Mouse (Mus musculus) MEL (cell line): ENCODE results near the gene Ogfr.

ENCODE experiments used
- CTCF ChIP-seq, 3 experiments: IDR thresholded peaks in 2 of 3; conservative IDR thresholded peaks in 1 of 3; 2 replicates each; pipeline ENCODE4 v1.5.1; 2011 to 2012; ENCODE audit warnings: low read length in 3 of 3, low read depth in 2 of 3, mild to moderate bottlenecking in 2 of 3, improper control_type of control experiment in 1 of 3, inconsistent platforms in 1 of 3, mixed read lengths in 1 of 3, moderate library complexity in 1 of 3; ENCODE audit not compliant: control insufficient read depth in 1 of 3, insufficient read depth in 1 of 3, poor library complexity in 1 of 3, severe bottlenecking in 1 of 3
- GATA1 ChIP-seq: IDR thresholded peaks from 2 replicates; pipeline ENCODE4 v1.6.1; 2011; ENCODE audit warnings: low read depth, low read length, improper control_type of control experiment
- MYB ChIP-seq: IDR thresholded peaks from 2 replicates; pipeline ENCODE4 v1.6.1; 2011; ENCODE audit warnings: mild to moderate bottlenecking, low read depth, low read length, improper control_type of control experiment
- NELFE ChIP-seq: IDR thresholded peaks from 2 replicates; pipeline ENCODE4 v1.6.1; 2011; ENCODE audit warnings: low read depth, low read length, improper control_type of control experiment
- RAD21 ChIP-seq: IDR thresholded peaks from 2 replicates; pipeline ENCODE4 v1.6.1; 2011; ENCODE audit warnings: mild to moderate bottlenecking, low read depth, low read length, improper control_type of control experiment
- ZKSCAN1 ChIP-seq: IDR thresholded peaks from 2 replicates; pipeline ENCODE4 v1.6.1; 2012; ENCODE audit warnings: low read depth, mild to moderate bottlenecking, inconsistent platforms, low read length, improper control_type of control experiment, moderate library complexity

GRCm38 (mm10) chr2:180555219-180555618 lies 33.8 kb upstream of the Ogfr start:
- TF ChIP-seq NELFE (no peak), MYB (no peak), CTCF (IDR thresholded peaks at IDR 0.05 in 2 of 3, conservative IDR thresholded peaks at IDR 0.05 in 1 of 3; ENCODE audit: control insufficient read depth in 1 of 3, insufficient read depth in 1 of 3, low read depth in 2 of 3, low read length in 3 of 3, poor library complexity in 1 of 3, severe bottlenecking in 1 of 3) (no peak), ZKSCAN1 (no peak), GATA1 (no peak), RAD21 (no peak)
